In genomic region chr6:124910032-124910431, GRCm38 (mm10) we compare ENCODE assay signal across 9 mouse cellular contexts. TPM values are rescaled to one million over a fixed set of nuclear protein-coding genes. Genes with fewer than 3 reads are reported as not detected.
DNase-seq lines count a peak whose midpoint lies in the region; ATAC-seq and TF ChIP-seq lines count a peak whose summit lies in the region.
"Had no signal": no experiment of that assay in that cellular context is flagged by ENCODE, and none has a peak within 500 bp of the region (broad histone marks: within the 10 kb centered on the region; RNA-seq: fewer than 3 reads in every experiment).

No protein-coding gene starts in this region.

- H3K4me1 ChIP-seq in heart, adult 2 months (ENCODE audit: control insufficient read depth, insufficient read depth, low read length): no peaks in the 10 kb centered on the region; the same call in 1 of the 2 replicates
- peaks cover 15% of the 10 kb centered on the region for H3K4me1 ChIP-seq in heart, postnatal 0 days (ENCODE audit: control insufficient read depth, insufficient read depth)
- peaks cover 30% of the 10 kb centered on the region for H3K4me1 ChIP-seq in midbrain, embryonic 11.5 days (ENCODE audit: control insufficient read depth, insufficient read depth, low read length)

- intact Hi-C loops in heart, adult 2 months (cut with DNase I): no loop called here

- no peak overlapping the region for H3K27ac ChIP-seq in heart, adult 2 months
- H3K27ac ChIP-seq in heart, postnatal 0 days (ENCODE audit: low read depth): no peak overlapping the region
- H3K27ac ChIP-seq in midbrain, embryonic 11.5 days (ENCODE audit: low read depth, low read length): no peak overlapping the region

- 0 out of 2 replicates have a peak, but pooled peaks have one; percentile 16 for ATAC-seq in heart, postnatal 0 days (ENCODE audit: insufficient read depth, low read depth)
- ATAC-seq in midbrain, embryonic 11.5 days (ENCODE audit: low FRiP score): peak; percentile 26; the same call in 1 of the 2 replicates

- no peak for TF ChIP-seq POLR2A in heart, adult 2 months (IDR thresholded peaks at IDR 0.05; ENCODE audit: insufficient read depth, low read depth, low read length)

- no peak for TF ChIP-seq EP300 in heart, adult 2 months (IDR thresholded peaks at IDR 0.05; ENCODE audit: insufficient read depth, low read depth, low read length)
- no peak for TF ChIP-seq EP300 in heart, postnatal 0 days (IDR thresholded peaks at IDR 0.05; ENCODE audit: low read depth)

- DNase-seq in heart, adult 2 months: no peak
- no peak for DNase-seq in heart, adult 18-20 months
- peak; percentile 78 for DNase-seq in ES-CJ7 (ENCODE audit: low read depth, low spot score)
- no peak for DNase-seq in heart, postnatal 0 days (ENCODE audit: low spot score)
- DNase-seq in midbrain, embryonic 11.5 days (ENCODE audit: low spot score, missing footprints): peak; percentile 85
- no peak for DNase-seq in frontal cortex, postnatal 10 days (ENCODE audit: low spot score in 2 of 2)
- no peak for DNase-seq in left cerebral cortex, adult 11 months (ENCODE audit: low spot score)
- no peak for DNase-seq in frontal cortex, postnatal 25 days (ENCODE audit: low spot score in 2 of 2)

- H3K9ac ChIP-seq in heart, adult 2 months (ENCODE audit: low read depth, low read length): peak overlapping the region; percentile 24
- H3K9ac ChIP-seq in heart, postnatal 0 days (replicated peaks; ENCODE audit: low read depth, low read length): no peak overlapping the region
- H3K9ac ChIP-seq in midbrain, embryonic 11.5 days (ENCODE audit: low read length): peak overlapping the region; percentile 48

- 42% methylated on average over 32 of the region's 32 CpGs for WGBS in heart, adult 2 months
- WGBS in heart, postnatal 0 days: 9% methylated on average over 32 of the region's 32 CpGs
- WGBS in midbrain, embryonic 11.5 days: 3% methylated on average over 32 of the region's 32 CpGs

- no peaks in the 10 kb centered on the region for H3K9me3 ChIP-seq in heart, postnatal 0 days (replicated peaks; ENCODE audit: control insufficient read depth, low read length)
- no peaks in the 10 kb centered on the region for H3K9me3 ChIP-seq in midbrain, embryonic 11.5 days (ENCODE audit: control insufficient read depth, low read length)

- no peak overlapping the region for H3K4me3 ChIP-seq in heart, adult 2 months
- H3K4me3 ChIP-seq in heart, postnatal 0 days (ENCODE audit: low read depth, low read length): no peak overlapping the region
- H3K4me3 ChIP-seq in midbrain, embryonic 11.5 days (ENCODE audit: low read depth, low read length): peak overlapping the region; percentile 8; the same call in 1 of the 2 replicates

- no peaks in the 10 kb centered on the region for H3K36me3 ChIP-seq in heart, adult 2 months (ENCODE audit: control insufficient read depth, insufficient read depth, low read length)
- H3K36me3 ChIP-seq in heart, postnatal 0 days (replicated peaks; ENCODE audit: control insufficient read depth, insufficient read depth, low read length): peaks cover 21% of the 10 kb centered on the region
- peaks cover 8% of the 10 kb centered on the region; the same call in 1 of the 2 replicates for H3K36me3 ChIP-seq in midbrain, embryonic 11.5 days (ENCODE audit: control insufficient read depth, insufficient read depth, low read length)

- peak overlapping the region; percentile 31; the same call in 1 of the 2 replicates for H3K4me2 ChIP-seq in heart, postnatal 0 days (ENCODE audit: low read depth, low read length)
- peak overlapping the region; percentile 34 for H3K4me2 ChIP-seq in midbrain, embryonic 11.5 days

- no peak for TF ChIP-seq CTCF in heart, adult 2 months (IDR thresholded peaks at IDR 0.05)
- no peak for TF ChIP-seq CTCF in heart, postnatal 0 days (IDR thresholded peaks at IDR 0.05; ENCODE audit: low read depth)

- no peaks in the 10 kb centered on the region for H3K79me2 ChIP-seq in heart, adult 2 months (replicated peaks; ENCODE audit: control insufficient read depth, insufficient read depth, low read length)

- no peaks in the 10 kb centered on the region for H3K27me3 ChIP-seq in heart, adult 2 months (ENCODE audit: control insufficient read depth, insufficient read depth, low read length)
- H3K27me3 ChIP-seq in heart, postnatal 0 days (ENCODE audit: control insufficient read depth, insufficient read depth, low read length): peaks cover 6% of the 10 kb centered on the region; the same call in 1 of the 2 replicates
- peaks cover 17% of the 10 kb centered on the region for H3K27me3 ChIP-seq in midbrain, embryonic 11.5 days (ENCODE audit: control insufficient read depth, insufficient read depth, low read length)

RNA-seq across cellular contexts. Expression of gene Lag3, which starts 1.5 kb away (rescaled TPM):
- under 1 TPM; 0.32 to 0.34 TPM for total RNA-seq in heart, adult 2 months (2021)
- polyA plus RNA-seq in heart, adult 2 months (2012; rRNA removed): 0.29 and 0.47 TPM in 2 replicates
- under 1 TPM; 0.23 to 0.35 TPM for total RNA-seq in heart, adult 18-20 months (2021)
- total RNA-seq in heart, postnatal 0 days (2014; rRNA removed; ENCODE audit: low replicate concordance): 0.11 and 0.27 TPM in 2 replicates
- polyA plus RNA-seq in heart, postnatal 0 days (2015; fragmentation: Nextera tagmentation; extraction: Ambion mirVana): 0.82 and 0.85 TPM in 2 replicates
- polyA plus RNA-seq in midbrain, embryonic 11.5 days (2014; fragmentation: Nextera tagmentation; extraction: Ambion mirVana): 0.88 and 2.4 TPM in 2 replicates

RNA-seq across cellular contexts. Expression of gene Ptms, which starts 9.9 kb away (rescaled TPM):
- total RNA-seq in heart, adult 2 months (2021): 100 to 1,000 TPM; 154 to 163 TPM
- 547 and 614 TPM in 2 replicates for polyA plus RNA-seq in heart, adult 2 months (2012; rRNA removed)
- 100 to 1,000 TPM; 135 to 139 TPM for total RNA-seq in heart, adult 18-20 months (2021)
- 323 and 565 TPM in 2 replicates for total RNA-seq in heart, postnatal 0 days (2014; rRNA removed; ENCODE audit: low replicate concordance)
- 221 and 246 TPM in 2 replicates for polyA plus RNA-seq in heart, postnatal 0 days (2015; fragmentation: Nextera tagmentation; extraction: Ambion mirVana)
- 258 and 288 TPM in 2 replicates for polyA plus RNA-seq in midbrain, embryonic 11.5 days (2014; fragmentation: Nextera tagmentation; extraction: Ambion mirVana)

RNA-seq across cellular contexts. Expression of gene Mlf2, which starts 21.2 kb away (rescaled TPM):
- 100 to 1,000 TPM; 179 to 194 TPM for total RNA-seq in heart, adult 2 months (2021)
- polyA plus RNA-seq in heart, adult 2 months (2012; rRNA removed): 259 and 275 TPM in 2 replicates
- 100 to 1,000 TPM; 185 to 191 TPM for total RNA-seq in heart, adult 18-20 months (2021)
- 333 and 532 TPM in 2 replicates for total RNA-seq in heart, postnatal 0 days (2014; rRNA removed; ENCODE audit: low replicate concordance)
- 296 and 298 TPM in 2 replicates for polyA plus RNA-seq in heart, postnatal 0 days (2015; fragmentation: Nextera tagmentation; extraction: Ambion mirVana)
- 430 and 435 TPM in 2 replicates for polyA plus RNA-seq in midbrain, embryonic 11.5 days (2014; fragmentation: Nextera tagmentation; extraction: Ambion mirVana)

RNA-seq across cellular contexts. Expression of gene Cd4, which starts 22.0 kb away (rescaled TPM):
- under 1 TPM; 0.34 to 0.57 TPM for total RNA-seq in heart, adult 2 months (2021)
- 0.53 and 0.66 TPM in 2 replicates for polyA plus RNA-seq in heart, adult 2 months (2012; rRNA removed)
- 1 to 10 TPM in 1 of 2 experiments, under 1 TPM in 1; 0.50 to 3.7 TPM for total RNA-seq in heart, adult 18-20 months (2021)
- 4.5 TPM in 1 of 2 replicates, not detected in the other for total RNA-seq in heart, postnatal 0 days (2014; rRNA removed; ENCODE audit: low replicate concordance)
- polyA plus RNA-seq in heart, postnatal 0 days (2015; fragmentation: Nextera tagmentation; extraction: Ambion mirVana): 0.04 and 0.10 TPM in 2 replicates
- not detected in 2 replicates for polyA plus RNA-seq in midbrain, embryonic 11.5 days (2014; fragmentation: Nextera tagmentation; extraction: Ambion mirVana)
- total RNA-seq: MEL had no signal

RNA-seq across cellular contexts. Expression of gene Gpr162, which starts 46.2 kb away (rescaled TPM):
- under 1 TPM; 0.41 to 0.44 TPM for total RNA-seq in heart, adult 2 months (2021)
- polyA plus RNA-seq in heart, adult 2 months (2012; rRNA removed): 1.0 and 1.4 TPM in 2 replicates
- under 1 TPM; 0.36 to 0.84 TPM for total RNA-seq in heart, adult 18-20 months (2021)
- 2.9 and 9.7 TPM in 2 replicates for total RNA-seq in heart, postnatal 0 days (2014; rRNA removed; ENCODE audit: low replicate concordance)
- 1.2 and 1.5 TPM in 2 replicates for polyA plus RNA-seq in heart, postnatal 0 days (2015; fragmentation: Nextera tagmentation; extraction: Ambion mirVana)
- 1.6 and 2.1 TPM in 2 replicates for polyA plus RNA-seq in midbrain, embryonic 11.5 days (2014; fragmentation: Nextera tagmentation; extraction: Ambion mirVana)

Comparison
In these comparisons a context has a peak if more than half of its experiments do, and no peak if none do; other contexts are left out.
1. DNase-seq: peak in ES-CJ7 (single experiment) and midbrain, embryonic 11.5 days (single experiment); none in heart, adult 2 months (0 of 2), heart, adult 18-20 months (0 of 2), heart, postnatal 0 days (single experiment), frontal cortex, postnatal 10 days (0 of 2), left cerebral cortex, adult 11 months (single experiment) and frontal cortex, postnatal 25 days (0 of 2).